Mouse (Mus musculus) adrenal gland, postnatal 14 days (tissue): ENCODE data around the gene Tor1aip1. TPM values are rescaled to one million over a fixed set of nuclear protein-coding genes. Genes with fewer than 3 reads are reported as not detected.

Experiments used
- DNase-seq: peaks from one replicate; pipeline ENCODE4 v3.0.0; 2021; ENCODE audit warnings: mixed read lengths
- total RNA-seq: library from RNA; stranded (reverse); gene quantifications from 2 replicates; pipeline ENCODE4 v1.2.3, GENCODE M21; 2021

Tor1aip1 gene
- total RNA-seq, 1 experiment from 2014 or later = 101 TPM

- no peak for DNase-seq
Observed at GRCm38 (mm10) chr1:156033921-156034320, 2.4 kb downstream of the Tor1aip1 start.

GRCm38 (mm10) chr1:156028340-156028975 is 7.8 kb downstream of the Tor1aip1 start:
- no peak for DNase-seq

- DNase-seq = no peak
Observed at GRCm38 (mm10) chr1:156027849-156028248, 8.4 kb downstream of the Tor1aip1 start.

- DNase-seq = no peak
Observed at GRCm38 (mm10) chr1:156024831-156025503, 11.3 kb downstream of the Tor1aip1 start.

- DNase-seq = no peak
Observed at GRCm38 (mm10) chr1:156020402-156020801, 15.9 kb downstream of the Tor1aip1 start.

- DNase-seq = no peak
Observed at GRCm38 (mm10) chr1:156019800-156020199, 16.5 kb downstream of the Tor1aip1 start.

- no peak for DNase-seq
Observed at GRCm38 (mm10) chr1:156009003-156009402, 27.3 kb downstream of the Tor1aip1 start.

GRCm38 (mm10) chr1:156005906-156006305 is 30.4 kb downstream of the Tor1aip1 start:
- peak; percentile 28 for DNase-seq

- peak; percentile 72 for DNase-seq
Observed at GRCm38 (mm10) chr1:156003201-156003935, 32.9 kb downstream of the Tor1aip1 start.

GRCm38 (mm10) chr1:156002366-156002765 is 33.9 kb downstream of the Tor1aip1 start:
- no peak for DNase-seq

- DNase-seq = no peak
Observed at GRCm38 (mm10) chr1:155995612-155996011, 40.7 kb downstream of the Tor1aip1 start.

- DNase-seq = no peak
Observed at GRCm38 (mm10) chr1:155994524-155994923, 41.8 kb downstream of the Tor1aip1 start.

GRCm38 (mm10) chr1:155990391-155990790 is 45.9 kb downstream of the Tor1aip1 start:
- DNase-seq = no peak

GRCm38 (mm10) chr1:155989387-155989786 is 46.9 kb downstream of the Tor1aip1 start:
- DNase-seq = peak; percentile 15

- no peak for DNase-seq
Observed at GRCm38 (mm10) chr1:155987625-155988024, 48.7 kb downstream of the Tor1aip1 start.

- DNase-seq = no peak
Observed at GRCm38 (mm10) chr1:155974931-155975330, 61.3 kb downstream of the Tor1aip1 start.

GRCm38 (mm10) chr1:155973719-155974379 is 62.4 kb downstream of the Tor1aip1 start:
- DNase-seq = peak; percentile 8

GRCm38 (mm10) chr1:155973068-155973718 is 63.1 kb downstream of the Tor1aip1 start, which contains the start of gene Cep350:
Gene Cep350, minus strand, starts transcription at chr1:155973255.
- DNase-seq = peak; percentile 98

- DNase-seq = no peak
Observed at GRCm38 (mm10) chr1:155972146-155973067, 63.9 kb downstream of the Tor1aip1 start.
